Mouse (Mus musculus) mesoderm, embryonic 11.5 days (tissue): ENCODE results near the gene Best1.
A peak's percentile ranks its signal among the peaks of the same experiment; 100 is the strongest.

Experiments
- DNase-seq: peaks from one replicate; pipeline ENCODE4 v3.0.0-alpha.2; 2012; ENCODE audit warnings: low read depth, low spot score

The Best1 gene

GRCm38 (mm10) chr19:9966096-9966867 lies 35.2 kb downstream of the Best1 start:
- DNase-seq = no peak

GRCm38 (mm10) chr19:9964205-9964916 lies 37.1 kb downstream of the Best1 start:
- no peak for DNase-seq

- DNase-seq = no peak
These were observed 40.7 kb downstream of the Best1 start for GRCm38 (mm10) chr19:9960769-9961168.

- DNase-seq = no peak
These were observed 43.5 kb downstream of the Best1 start for GRCm38 (mm10) chr19:9957965-9958364.

GRCm38 (mm10) chr19:9956624-9957388 lies 44.6 kb downstream of the Best1 start:
- DNase-seq = no peak

- no peak for DNase-seq
These were observed 46.0 kb downstream of the Best1 start for GRCm38 (mm10) chr19:9955438-9955837.

GRCm38 (mm10) chr19:9954811-9955202 lies 46.6 kb downstream of the Best1 start:
- no peak for DNase-seq

GRCm38 (mm10) chr19:9954055-9954810 lies 47.2 kb downstream of the Best1 start:
- peak; percentile 42 for DNase-seq

- DNase-seq = no peak
These were observed 48.5 kb downstream of the Best1 start for GRCm38 (mm10) chr19:9952912-9953311.

GRCm38 (mm10) chr19:9952390-9952789 lies 49.0 kb downstream of the Best1 start:
- no peak for DNase-seq

GRCm38 (mm10) chr19:9946986-9947385 lies 54.4 kb downstream of the Best1 start:
- no peak for DNase-seq

- no peak for DNase-seq
These were observed 55.5 kb downstream of the Best1 start for GRCm38 (mm10) chr19:9945800-9946564.

- DNase-seq = no peak
These were observed 58.6 kb downstream of the Best1 start for GRCm38 (mm10) chr19:9942539-9943533.

- no peak for DNase-seq
These were observed 59.6 kb downstream of the Best1 start for GRCm38 (mm10) chr19:9941809-9942208.

GRCm38 (mm10) chr19:9940903-9941302 lies 60.5 kb downstream of the Best1 start:
- peak; percentile 46 for DNase-seq

- no peak for DNase-seq
These were observed 61.6 kb downstream of the Best1 start for GRCm38 (mm10) chr19:9939841-9940240.

GRCm38 (mm10) chr19:9938824-9939303 lies 62.6 kb downstream of the Best1 start:
- DNase-seq = no peak

- DNase-seq = no peak
These were observed 63.1 kb downstream of the Best1 start for GRCm38 (mm10) chr19:9938156-9938823.

- no peak for DNase-seq
These were observed 64.0 kb downstream of the Best1 start for GRCm38 (mm10) chr19:9937428-9937827.
